Mouse (Mus musculus): ENCODE results near the gene Eif4ebp2.

DNA sequence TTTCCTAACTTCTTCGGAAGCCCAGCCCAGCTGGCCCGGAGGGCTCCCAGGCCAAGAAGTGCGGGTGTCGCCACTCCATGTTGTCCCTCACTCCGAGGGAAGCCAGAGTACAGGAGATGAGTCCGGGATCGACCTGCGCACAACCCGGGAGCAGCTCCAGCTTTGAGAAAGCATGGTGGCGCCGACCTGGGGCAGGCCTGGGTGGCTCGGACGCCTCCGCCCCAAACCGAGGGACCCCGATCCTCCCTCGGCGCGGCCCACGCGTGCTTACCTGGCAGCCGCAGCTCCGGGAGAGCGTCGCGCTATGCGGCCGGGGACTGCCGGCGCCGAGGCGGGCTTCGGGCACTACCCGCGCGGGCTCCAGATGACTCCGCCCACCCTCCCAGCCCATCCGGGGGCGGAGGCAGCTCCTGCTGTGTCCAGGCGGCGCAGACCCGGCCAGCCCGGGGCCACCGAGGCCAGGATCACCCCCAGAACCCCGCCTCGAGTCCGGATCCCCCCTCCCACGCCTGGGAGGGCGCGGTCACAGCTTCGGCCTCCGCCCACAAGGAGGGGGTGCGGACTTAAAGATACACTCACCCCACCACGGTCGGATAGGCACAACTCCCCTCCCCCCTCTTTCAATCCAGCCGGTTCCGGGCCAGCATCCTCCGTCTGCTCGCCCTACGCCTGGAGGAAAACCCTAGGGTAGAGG lies 69.3 kb downstream of the Eif4ebp2 start, which contains the start of gene Pald1:
- TF ChIP-seq CTCF (IDR thresholded peaks at IDR 0.05; ENCODE audit: borderline replicate concordance, extremely low read depth, insufficient read depth, insufficient read length) (no peak), POLR2A (IDR thresholded peaks at IDR 0.05; ENCODE audit: borderline replicate concordance, extremely low read depth, insufficient read depth, insufficient read length, poor library complexity, severe bottlenecking) (peak; percentile 55; the same call in 1 of the 2 replicates)
